Mouse (Mus musculus) gonadal fat pad, adult 2 months (tissue): Measurements from ENCODE around the gene Pmpca. TPM values are rescaled to one million over a fixed set of nuclear protein-coding genes. Genes with fewer than 3 reads are reported as not detected.
"Not testable (repeated sequence)": the region's sequence is repeated elsewhere in the genome, so short reads cannot be mapped to it uniquely, and the experiment has no call there.

Source experiments
- DNase-seq: peaks from one replicate; pipeline ENCODE4 v3.0.0-alpha.2; 2012; ENCODE audit warnings: low read depth
- polyA plus RNA-seq: library from polyadenylated mRNA; depleted of rRNA; stranded (reverse); fragments of >200 nt; gene quantifications from 2 replicates; pipeline ENCODE4 v1.2.3, GENCODE M21; 2012

The Pmpca gene
- polyA plus RNA-seq, 1 experiment, result 52.8 TPM

- DNase-seq, result no peak
Measured at GRCm38 (mm10) chr2:26368572-26368971, 20.6 kb upstream of the Pmpca start.

- no peak for DNase-seq
Measured at GRCm38 (mm10) chr2:26372396-26372795, 16.7 kb upstream of the Pmpca start.

- no peak for DNase-seq
Measured at GRCm38 (mm10) chr2:26380131-26380771, 8.9 kb upstream of the Pmpca start, which contains the start of gene Snapc4. Snapc4 (minus strand) TSS chr2:26380653.

- DNase-seq, result not testable (repeated sequence)
Measured at GRCm38 (mm10) chr2:26380871-26381270, 8.3 kb upstream of the Pmpca start.

- no peak for DNase-seq
Measured at GRCm38 (mm10) chr2:26387713-26388112, 1.4 kb upstream of the Pmpca start.

- no peak for DNase-seq
Measured at GRCm38 (mm10) chr2:26388682-26389153, 421 bp upstream of the Pmpca start.

GRCm38 (mm10) chr2:26390954-26391353 is 1.8 kb downstream of the Pmpca start:
- no peak for DNase-seq

GRCm38 (mm10) chr2:26391617-26392016 is 2.5 kb downstream of the Pmpca start:
- DNase-seq, result no peak

- no peak for DNase-seq
Measured at GRCm38 (mm10) chr2:26398978-26399377, 9.8 kb downstream of the Pmpca start.

- DNase-seq, result no peak
Measured at GRCm38 (mm10) chr2:26399647-26400046, 10.5 kb downstream of the Pmpca start.

- no peak for DNase-seq
Measured at GRCm38 (mm10) chr2:26400296-26400695, 11.2 kb downstream of the Pmpca start.

GRCm38 (mm10) chr2:26401023-26401422 is 11.9 kb downstream of the Pmpca start:
- no peak for DNase-seq

GRCm38 (mm10) chr2:26402265-26402664 is 13.1 kb downstream of the Pmpca start:
- no peak for DNase-seq

GRCm38 (mm10) chr2:26403306-26403705 is 14.2 kb downstream of the Pmpca start:
- no peak for DNase-seq

- no peak for DNase-seq
Measured at GRCm38 (mm10) chr2:26408515-26409356, 19.6 kb downstream of the Pmpca start, which contains the start of gene Inpp5e. Inpp5e (minus strand) TSS chr2:26409203.

- DNase-seq, result no peak
Measured at GRCm38 (mm10) chr2:26409362-26409761, 20.2 kb downstream of the Pmpca start.

- no peak for DNase-seq
Measured at GRCm38 (mm10) chr2:26410091-26410490, 21.0 kb downstream of the Pmpca start.

GRCm38 (mm10) chr2:26410931-26411411 is 21.8 kb downstream of the Pmpca start:
- DNase-seq, result no peak

- no peak for DNase-seq
Measured at GRCm38 (mm10) chr2:26417066-26417465, 27.9 kb downstream of the Pmpca start.

GRCm38 (mm10) chr2:26418120-26418519 is 29.0 kb downstream of the Pmpca start:
- DNase-seq, result no peak

GRCm38 (mm10) chr2:26421969-26422368 is 32.8 kb downstream of the Pmpca start:
- no peak for DNase-seq

GRCm38 (mm10) chr2:26423086-26423485 is 33.9 kb downstream of the Pmpca start:
- no peak for DNase-seq

- DNase-seq, result no peak
Measured at GRCm38 (mm10) chr2:26424541-26424940, 35.4 kb downstream of the Pmpca start.
